Mouse (Mus musculus) forebrain, embryonic 11.5 days (tissue): ENCODE results near the gene Cdc14b. TPM values are rescaled to one million over a fixed set of nuclear protein-coding genes. Genes with fewer than 3 reads are reported as not detected.

Source experiments
- ATAC-seq: fragments of 200-750 bp; cut with Nextera tagmentation; replicated peaks from 2 replicates; pipeline ENCODE4 v1.8.0; 2017; ENCODE audit warnings: moderate TSS enrichment; ENCODE audit not compliant: low FRiP score
- DNase-seq: peaks from one replicate; pipeline ENCODE4 v3.0.0-alpha.2; 2017; ENCODE audit warnings: low spot score
- H3K27ac ChIP-seq: fragments of 300-500 bp; sonication (generic); 2 replicates; pipeline ENCODE4 v1.5.1; 2014; ENCODE audit warnings: low read depth, low read length
- H3K27me3 ChIP-seq: fragments of 300-500 bp; sonication (generic); 2 replicates; pipeline ENCODE4 v1.6.1; 2014; ENCODE audit warnings: mild to moderate bottlenecking, low read length, mixed read lengths; ENCODE audit not compliant: control insufficient read depth, insufficient read depth
- H3K36me3 ChIP-seq: fragments of 300-500 bp; sonication (generic); 2 replicates; pipeline ENCODE4 v1.6.1; 2014; ENCODE audit warnings: mild to moderate bottlenecking, low read length, moderate library complexity, mixed read lengths; ENCODE audit not compliant: control insufficient read depth, insufficient read depth
- H3K4me1 ChIP-seq: fragments of 300-500 bp; sonication (generic); replicated peaks from 2 replicates; pipeline ENCODE4 v1.6.1; 2014; ENCODE audit warnings: low read length, mixed read lengths; ENCODE audit not compliant: control insufficient read depth, insufficient read depth
- H3K4me2 ChIP-seq: fragments of 300-500 bp; sonication (generic); 2 replicates; pipeline ENCODE4 v1.6.1; 2014; ENCODE audit warnings: low read depth, mild to moderate bottlenecking, low read length, moderate library complexity, mixed read lengths; ENCODE audit not compliant: severe bottlenecking
- H3K4me3 ChIP-seq: fragments of 300-500 bp; sonication (generic); 2 replicates; pipeline ENCODE4 v1.5.1; 2014; ENCODE audit warnings: low read depth, low read length
- H3K9ac ChIP-seq: fragments of 300-500 bp; sonication (generic); 2 replicates; pipeline ENCODE4 v1.6.1; 2014; ENCODE audit warnings: low read length
- H3K9me3 ChIP-seq: fragments of 300-500 bp; sonication (generic); 2 replicates; pipeline ENCODE4 v1.6.1; 2016; ENCODE audit warnings: low read length, mixed read lengths; ENCODE audit not compliant: control insufficient read depth
- WGBS: fragments of 180-500 bp; shearing (Covaris S2); extraction: QIAGEN DNeasy Blood & Tissue Kit; methylation state at CpG from one replicate; pipeline ENCODE4 v1.1.7; 2014; 5-methylcytosine and 5-hydroxymethylcytosine counted together
- polyA plus RNA-seq: library from polyadenylated mRNA; unstranded; fragments of >200 nt; fragmentation: Nextera tagmentation; extraction: Ambion mirVana; gene quantifications from 2 replicates; pipeline ENCODE4 v1.2.1, GENCODE M21; 2014

Cdc14b gene
- polyA plus RNA-seq, 1 experiment from 2014 or later = 13.7 TPM

GRCm38 (mm10) chr13:64250363-64250762 lies 24.7 kb downstream of the Cdc14b start:
- no peaks in the 10 kb centered on the region for H3K9me3 ChIP-seq
- 49% methylated on average over 1 of the region's 1 CpGs for WGBS
- no peak overlapping the region for H3K4me3 ChIP-seq
- H3K4me2 ChIP-seq = no peak overlapping the region
- 0 out of 2 replicates have a peak, but pooled peaks cover 3% of the 10 kb centered on the region for H3K4me1 ChIP-seq
- H3K27me3 ChIP-seq = no peaks in the 10 kb centered on the region
- H3K9ac ChIP-seq = no peak overlapping the region
- ATAC-seq = no peak
- H3K36me3 ChIP-seq = no peaks in the 10 kb centered on the region
- H3K27ac ChIP-seq = no peak overlapping the region
- no peak for DNase-seq

GRCm38 (mm10) chr13:64248775-64249524 lies 26.1 kb downstream of the Cdc14b start:
- H3K27ac ChIP-seq = no peak overlapping the region
- no peaks in the 10 kb centered on the region for H3K36me3 ChIP-seq
- peak overlapping the region; percentile 84 for H3K4me2 ChIP-seq
- H3K9ac ChIP-seq = peak overlapping the region; percentile 48
- peak overlapping the region; percentile 40 for H3K4me3 ChIP-seq
- ATAC-seq (peak; percentile 87), DNase-seq (peak; percentile 92)
- no peaks in the 10 kb centered on the region for H3K9me3 ChIP-seq
- no peaks in the 10 kb centered on the region for H3K27me3 ChIP-seq
- 8% methylated on average over 22 of the region's 22 CpGs for WGBS
- H3K4me1 ChIP-seq = 0 out of 2 replicates have a peak, but pooled peaks cover 3% of the 10 kb centered on the region

GRCm38 (mm10) chr13:64248161-64248774 lies 26.8 kb downstream of the Cdc14b start:
- Histone ChIP-seq H3K4me3 (peak overlapping the region; percentile 40), H3K27me3 (no peaks in the 10 kb centered on the region), H3K9ac (peak overlapping the region; percentile 48), H3K9me3 (no peaks in the 10 kb centered on the region), H3K27ac (no peak overlapping the region), H3K4me1 (0 out of 2 replicates have a peak, but pooled peaks cover 3% of the 10 kb centered on the region), H3K36me3 (no peaks in the 10 kb centered on the region), H3K4me2 (peak overlapping the region; percentile 84)
- peak; percentile 59 for DNase-seq
- WGBS = 1% methylated on average over 21 of the region's 24 CpGs
- ATAC-seq = peak; percentile 68

GRCm38 (mm10) chr13:64246106-64246505 lies 29.0 kb downstream of the Cdc14b start:
- Histone ChIP-seq H3K9me3 (no peaks in the 10 kb centered on the region), H3K4me2 (no peak overlapping the region), H3K4me3 (no peak overlapping the region), H3K27me3 (no peaks in the 10 kb centered on the region), H3K27ac (no peak overlapping the region), H3K4me1 (0 out of 2 replicates have a peak, but pooled peaks cover 3% of the 10 kb centered on the region), H3K9ac (no peak overlapping the region), H3K36me3 (no peaks in the 10 kb centered on the region)
- ATAC-seq (no peak), DNase-seq (no peak)
- WGBS = 86% methylated on average over 12 of the region's 12 CpGs

GRCm38 (mm10) chr13:64244685-64245261 lies 30.3 kb downstream of the Cdc14b start:
- WGBS = 91% methylated on average over 4 of the region's 4 CpGs
- Histone ChIP-seq H3K4me3 (no peak overlapping the region), H3K9me3 (no peaks in the 10 kb centered on the region), H3K9ac (no peak overlapping the region), H3K27ac (no peak overlapping the region), H3K4me2 (no peak overlapping the region), H3K36me3 (no peaks in the 10 kb centered on the region), H3K27me3 (no peaks in the 10 kb centered on the region), H3K4me1 (0 out of 2 replicates have a peak, but pooled peaks cover 3% of the 10 kb centered on the region)
- DNase-seq = no peak
- no peak for ATAC-seq

DNA sequence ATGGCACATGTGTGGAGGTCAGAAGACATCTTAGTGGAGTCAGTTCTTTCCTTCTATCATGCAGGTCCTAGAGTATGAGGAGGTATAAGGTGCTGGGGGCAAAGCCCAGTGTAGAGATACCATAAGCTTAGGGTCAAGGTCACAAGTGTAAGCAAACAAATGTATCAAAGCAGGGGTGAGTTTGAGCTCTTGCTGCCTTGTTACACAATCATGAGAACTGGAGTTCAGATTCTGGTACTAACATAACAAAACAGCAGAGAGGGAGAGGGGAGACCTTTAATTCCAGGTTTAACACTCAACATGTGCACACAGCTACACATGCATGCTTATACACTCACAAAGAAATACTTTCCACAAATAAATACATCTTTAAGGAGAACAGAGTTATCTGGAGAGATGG lies 32.4 kb downstream of the Cdc14b start:
- no peaks in the 10 kb centered on the region for H3K4me1 ChIP-seq
- no peaks in the 10 kb centered on the region for H3K9me3 ChIP-seq
- no peaks in the 10 kb centered on the region for H3K27me3 ChIP-seq
- no peak overlapping the region for H3K9ac ChIP-seq
- H3K4me2 ChIP-seq = no peak overlapping the region
- H3K27ac ChIP-seq = no peak overlapping the region
- DNase-seq (no peak), ATAC-seq (no peak)
- no peaks in the 10 kb centered on the region for H3K36me3 ChIP-seq
- H3K4me3 ChIP-seq = no peak overlapping the region

GRCm38 (mm10) chr13:64240626-64241025 lies 34.5 kb downstream of the Cdc14b start:
- Histone ChIP-seq H3K4me3 (no peak overlapping the region), H3K27me3 (no peaks in the 10 kb centered on the region), H3K36me3 (no peaks in the 10 kb centered on the region), H3K4me2 (no peak overlapping the region), H3K4me1 (no peaks in the 10 kb centered on the region), H3K9ac (no peak overlapping the region), H3K9me3 (no peaks in the 10 kb centered on the region), H3K27ac (no peak overlapping the region)
- ATAC-seq (no peak), DNase-seq (no peak)
- WGBS = 75% methylated on average over 7 of the region's 7 CpGs

GRCm38 (mm10) chr13:64237681-64238157 lies 37.4 kb downstream of the Cdc14b start:
- Histone ChIP-seq H3K4me1 (no peaks in the 10 kb centered on the region), H3K4me3 (no peak overlapping the region), H3K27me3 (no peaks in the 10 kb centered on the region), H3K9me3 (no peaks in the 10 kb centered on the region), H3K4me2 (no peak overlapping the region), H3K36me3 (no peaks in the 10 kb centered on the region), H3K9ac (no peak overlapping the region), H3K27ac (no peak overlapping the region)
- no peak for ATAC-seq
- DNase-seq = no peak
